Mouse (Mus musculus) heart, postnatal 25 days (tissue): ENCODE results near the gene Gm12216. TPM values are rescaled to one million over a fixed set of nuclear protein-coding genes. Genes with fewer than 3 reads are reported as not detected.
"Not testable (repeated sequence)": the region's sequence is repeated elsewhere in the genome, so short reads cannot be mapped to it uniquely, and the experiment has no call there.

ENCODE experiments used
- DNase-seq: peaks from one replicate; pipeline ENCODE4 v3.0.0; 2022; ENCODE audit warnings: low spot score
- intact Hi-C: fragments of 180-260 bp; cut with DNase I; formaldehyde crosslinking; loops from one replicate; pipeline ENCODE4 v1.15.1; 2025
- total RNA-seq, 2 experiments: library from RNA; stranded (reverse); gene quantifications; 2 replicates each; pipeline ENCODE4 v1.2.3; 2021

The Gm12216 gene
- total RNA-seq, 2 experiments from 2014 or later = 1.3 to 1.7 TPM

DNA sequence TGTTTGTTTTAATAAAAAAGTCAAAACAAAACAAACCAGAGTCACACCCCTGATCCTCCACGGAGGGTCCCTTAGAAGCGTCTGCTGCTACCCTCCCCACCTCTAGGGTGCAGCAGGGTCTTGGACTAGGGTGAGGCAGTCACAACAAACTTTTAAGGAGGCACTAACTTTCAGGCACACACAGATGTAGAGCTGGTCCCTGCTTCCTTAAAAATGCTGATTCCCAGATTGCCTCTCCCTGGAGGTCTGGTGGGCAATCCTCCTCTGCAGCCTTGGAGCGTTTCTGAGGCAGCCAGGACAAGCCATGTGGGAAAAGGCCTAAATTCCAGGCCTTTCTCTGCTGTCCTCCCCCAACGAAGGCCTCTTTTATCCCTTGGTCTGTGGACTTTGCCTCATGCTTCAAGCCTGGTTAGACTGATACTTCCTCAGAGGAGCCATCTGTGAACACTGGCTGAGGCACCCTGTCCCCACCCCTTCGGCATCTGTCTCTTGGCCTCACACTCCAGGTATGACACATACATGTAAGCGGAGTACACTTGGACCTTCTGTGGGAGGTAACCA, 100.2 kb downstream of the Gm12216 start:
- no peak for DNase-seq
- intact Hi-C loops = loop anchor here (1.0 kb wide), 1 partner anchor 90 kb away; no protein-coding TSS in a partner anchor

DNA sequence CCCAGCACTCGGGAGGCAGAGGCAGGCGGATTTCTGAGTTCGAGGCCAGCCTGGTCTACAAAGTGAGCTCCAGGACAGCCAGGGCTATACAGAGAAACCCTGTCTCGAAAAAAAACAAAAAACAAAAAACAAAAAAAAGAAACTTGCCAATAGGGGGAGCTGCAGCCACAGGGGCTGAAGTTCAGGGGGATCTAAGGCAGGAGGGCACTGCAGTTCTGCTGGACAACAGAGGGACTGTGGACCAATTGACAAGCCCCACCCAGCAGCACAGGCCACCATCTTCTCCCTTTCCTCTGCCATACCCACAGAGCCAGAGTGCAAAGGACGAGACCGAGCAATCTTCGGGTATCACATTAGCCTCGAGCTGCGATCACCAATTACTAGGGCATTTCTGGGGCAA, 101.0 kb downstream of the Gm12216 start:
- intact Hi-C loops = loop anchor here (1.0 kb wide), 1 partner anchor 91 kb away; no protein-coding TSS in a partner anchor
- not testable (repeated sequence) for DNase-seq

DNA sequence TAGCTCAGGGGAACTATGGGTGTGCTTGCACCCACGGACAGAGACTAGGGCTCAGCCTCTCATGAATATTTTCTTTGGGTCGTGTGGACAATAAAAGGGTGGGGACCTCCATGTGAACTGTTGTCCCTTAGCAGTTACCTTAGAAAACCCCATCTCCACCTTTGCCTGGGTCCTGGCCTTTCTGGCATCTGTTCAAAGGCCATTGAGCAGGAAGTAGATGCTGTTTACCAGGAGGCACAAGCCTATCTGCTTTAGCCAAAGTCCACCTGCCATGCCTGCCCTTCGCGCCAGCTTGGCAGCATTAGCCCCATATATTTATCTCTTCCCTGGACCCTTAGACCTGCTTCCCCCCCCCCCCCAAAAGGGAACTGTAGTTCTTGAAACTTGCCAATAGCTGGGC, 101.4 kb downstream of the Gm12216 start:
- intact Hi-C loops = loop anchor here (1.0 kb wide), 1 partner anchor 92 kb away; no protein-coding TSS in a partner anchor
- DNase-seq = no peak

GRCm38 (mm10) chr11:53755011-53755595, 104.0 kb downstream of the Gm12216 start:
- intact Hi-C loops = no loop called here
- DNase-seq = no peak

- DNase-seq = no peak
- intact Hi-C loops = no loop called here
Measured at GRCm38 (mm10) chr11:53749716-53750352, 109.2 kb downstream of the Gm12216 start.

DNA sequence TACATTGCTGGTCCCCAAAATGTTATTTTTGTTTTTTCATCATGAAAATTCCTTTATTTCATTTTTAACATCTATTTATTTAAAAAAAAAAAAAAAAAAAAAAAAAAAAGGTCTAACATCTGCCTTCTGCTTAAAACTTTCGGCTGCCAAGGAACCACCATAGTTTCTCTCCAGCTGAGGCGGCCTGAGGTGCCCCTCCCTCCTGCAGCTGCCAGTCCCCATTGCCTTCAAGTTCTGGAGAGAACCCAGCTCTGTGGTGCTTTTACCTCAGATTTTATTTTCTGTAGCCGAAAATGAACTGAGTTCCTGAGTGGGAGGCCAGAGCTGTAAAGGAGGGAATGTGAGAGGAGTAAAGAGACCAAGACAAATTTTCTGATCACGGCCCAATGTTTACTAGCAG, 109.8 kb downstream of the Gm12216 start:
- intact Hi-C loops = no loop called here
- DNase-seq = no peak

GRCm38 (mm10) chr11:53748614-53749013, 110.4 kb downstream of the Gm12216 start:
- no peak for DNase-seq
- intact Hi-C loops = no loop called here

- intact Hi-C loops = no loop called here
Measured at GRCm38 (mm10) chr11:53747985-53748384, 111.1 kb downstream of the Gm12216 start.

DNA sequence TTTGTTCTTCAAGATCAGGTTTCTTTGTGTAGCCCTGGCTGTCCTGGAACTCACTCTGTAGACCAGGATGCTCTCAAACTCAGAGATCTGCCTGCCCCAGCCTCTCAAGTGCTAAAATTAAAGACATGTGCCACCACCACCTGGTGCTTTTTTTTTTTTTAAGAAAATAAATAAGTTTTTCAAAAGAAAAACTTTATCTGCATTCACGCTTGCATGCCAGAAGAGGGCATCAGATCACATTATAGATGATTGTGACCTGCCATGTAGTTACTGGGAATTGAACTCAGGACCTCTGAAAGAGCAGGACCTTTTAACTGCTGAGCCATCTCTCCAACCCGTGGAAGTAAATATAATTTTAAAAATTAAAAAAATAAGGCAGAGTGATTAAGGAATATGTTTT, 113.8 kb downstream of the Gm12216 start:
- intact Hi-C loops = no loop called here
- DNase-seq = no peak

More at GRCm38 (mm10) chr11:53747985-53748384, 111.1 kb downstream of the Gm12216 start:
- no peak for DNase-seq

- peak; percentile 11 for DNase-seq
- intact Hi-C loops = no loop called here
Measured at GRCm38 (mm10) chr11:53742353-53742752, 116.7 kb downstream of the Gm12216 start.

- intact Hi-C loops = loop anchor here (2.0 to 10.0 kb wide), 4 partner anchors 135 to 520 kb away; partner anchors contain the start of gene Gm9837
- peak; percentile 31 for DNase-seq
Measured at GRCm38 (mm10) chr11:53737573-53737946, 121.5 kb downstream of the Gm12216 start.

DNA sequence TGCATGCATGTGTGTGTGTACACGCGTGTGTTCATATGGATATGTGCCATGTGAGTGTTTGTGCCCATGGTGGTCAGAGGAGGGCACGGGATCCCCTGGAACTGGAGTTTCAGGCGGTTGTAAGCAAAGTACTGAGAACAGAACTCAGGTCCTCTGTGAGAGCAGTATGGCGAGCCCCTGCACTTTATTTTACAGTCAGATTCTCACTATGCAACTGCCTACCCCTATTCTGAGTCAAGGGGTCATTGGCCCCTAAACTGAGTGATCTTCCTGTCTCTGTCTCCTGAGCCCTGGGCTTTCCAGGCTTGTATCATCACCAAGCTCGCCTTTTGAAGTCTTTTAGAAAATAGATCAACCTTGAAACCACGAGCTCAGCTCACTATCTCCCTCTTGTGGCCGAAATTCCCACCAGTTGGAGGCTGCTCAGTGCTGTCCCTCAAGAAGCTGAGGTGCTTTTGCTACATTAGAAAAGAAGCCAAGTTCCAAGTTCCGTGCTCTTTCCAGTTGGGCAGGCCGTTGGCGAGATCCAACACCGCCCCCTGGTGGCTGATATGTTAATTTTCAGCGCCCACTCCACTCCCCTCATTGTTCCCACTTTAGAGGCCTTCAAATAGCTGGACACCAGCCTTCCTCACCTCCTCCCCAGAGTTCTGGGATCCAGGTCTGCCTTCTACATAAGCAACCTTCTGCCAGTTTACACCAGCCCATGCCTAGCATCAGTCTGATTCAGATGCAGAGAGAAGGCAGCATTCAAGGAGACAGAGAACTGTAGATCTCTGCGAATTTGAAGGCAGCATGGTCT, 122.1 kb downstream of the Gm12216 start:
- DNase-seq = peak; percentile 42

GRCm38 (mm10) chr11:53735682-53736245, 123.3 kb downstream of the Gm12216 start:
- intact Hi-C loops = loop anchor here (2.0 to 10.0 kb wide), 4 partner anchors 137 to 522 kb away; partner anchors contain the start of gene Gm9837
- peak; percentile 17 for DNase-seq

More for the DNA sequence above, 122.1 kb downstream of the Gm12216 start:
- intact Hi-C loops = loop anchor here (2.0 to 10.0 kb wide), 4 partner anchors 135 to 520 kb away; partner anchors contain the start of gene Gm9837

DNA sequence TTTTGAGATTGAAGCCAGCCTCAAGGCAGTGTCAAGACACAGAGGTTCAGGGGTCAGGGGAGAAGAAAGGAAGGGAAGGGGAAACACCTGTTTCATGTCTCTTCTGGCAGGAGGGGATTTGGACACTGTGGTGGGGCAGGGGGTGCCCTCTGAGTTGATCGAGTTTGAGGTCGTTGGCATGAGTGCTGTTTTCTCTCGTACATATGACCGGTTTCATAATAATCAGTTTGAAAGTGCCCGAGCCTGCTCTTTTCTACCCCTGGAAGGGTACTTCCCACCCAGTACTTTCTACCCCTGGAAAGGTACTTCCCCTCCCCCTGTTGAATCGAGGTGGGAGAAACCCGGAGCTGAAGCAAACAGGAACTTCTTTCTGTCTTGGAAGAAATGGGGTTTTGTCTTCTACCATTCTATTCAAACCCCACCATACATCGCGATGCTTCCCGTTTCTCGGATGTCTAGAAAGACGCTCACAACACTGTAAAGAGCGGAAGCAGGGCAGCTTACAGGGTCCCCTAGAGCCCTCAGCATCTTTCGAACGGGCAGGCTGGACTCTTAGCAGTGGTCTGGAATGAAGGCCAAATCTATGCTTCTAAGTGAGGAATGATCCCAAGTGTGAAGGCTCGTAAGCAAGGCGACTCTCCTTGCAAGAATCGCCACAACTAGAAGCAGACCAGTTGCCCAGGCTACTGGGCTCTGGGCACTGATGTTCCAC, 123.9 kb downstream of the Gm12216 start:
- DNase-seq = no peak
- intact Hi-C loops = loop anchor here (5.0 to 10.0 kb wide), 3 partner anchors 137 to 522 kb away; no protein-coding TSS in a partner anchor

- no peak for DNase-seq
- intact Hi-C loops = loop anchor here (10.0 kb wide), 1 partner anchor 150 kb away; no protein-coding TSS in a partner anchor
Measured at GRCm38 (mm10) chr11:53734431-53734830, 124.6 kb downstream of the Gm12216 start.

DNA sequence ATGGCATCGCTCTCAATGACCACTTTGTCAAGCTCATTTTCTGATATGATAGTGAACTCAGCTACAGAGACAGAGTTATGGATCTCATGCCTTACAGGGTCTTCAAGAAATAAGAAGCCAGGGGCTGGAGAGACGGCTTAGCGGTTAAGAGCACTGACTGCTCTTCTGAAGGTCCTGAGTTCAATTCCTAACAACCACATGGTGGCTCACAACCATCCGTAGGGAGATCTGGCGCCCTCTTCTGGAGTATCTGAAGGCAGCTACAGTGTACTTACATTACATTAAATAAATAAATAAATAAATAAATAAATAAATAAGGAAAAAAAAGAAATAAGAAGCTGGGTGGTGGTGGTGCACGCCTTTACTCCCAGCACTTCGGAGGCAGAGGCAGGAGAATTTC, 125.2 kb downstream of the Gm12216 start:
- DNase-seq = no peak
- intact Hi-C loops = loop anchor here (10.0 kb wide), 1 partner anchor 149 kb away; no protein-coding TSS in a partner anchor
